Mouse (Mus musculus): Measurements from ENCODE around the gene Adad1. TPM values are rescaled to one million over a fixed set of nuclear protein-coding genes. Genes with fewer than 3 reads are reported as not detected.

The Adad1 gene
- polyA plus RNA-seq (2015; fragmentation: Nextera tagmentation; extraction: Ambion mirVana) = 1.1 and 1.9 TPM in 2 replicates

- H3K4me3 ChIP-seq = peak within 1 kb of the TSS; percentile 38
- H3K27ac ChIP-seq = no peak within 1 kb of the TSS
- peak within 1 kb of the TSS; percentile 57 for H3K4me2 ChIP-seq (replicated peaks)
- ATAC-seq (ENCODE audit: low FRiP score, low read depth) = no peak; the same call in 1 of the 2 replicates
- peaks cover 21% of the 10 kb centered on the region for H3K9me3 ChIP-seq
- H3K4me1 ChIP-seq = no peaks in the 10 kb centered on the region
- H3K9ac ChIP-seq = no peak within 1 kb of the TSS
- no peaks in the 10 kb centered on the region for H3K27me3 ChIP-seq
- no peaks in the 10 kb centered on the region for H3K36me3 ChIP-seq
- WGBS = 50% methylated on average over 39 of the region's 39 CpGs
These were observed at the start of gene Adad1 for GRCm38 (mm10) chr3:37063406-37063805. Gene Adad1 (plus strand): TSS chr3:37063527.

- Histone ChIP-seq H3K36me3 (peaks cover 48% of the 10 kb centered on the region), H3K27ac (no peak overlapping the region), H3K4me1 (no peaks in the 10 kb centered on the region), H3K9ac (no peak overlapping the region), H3K9me3 (no peaks in the 10 kb centered on the region), H3K27me3 (no peaks in the 10 kb centered on the region), H3K4me3 (no peak overlapping the region), H3K4me2 (replicated peaks) (no peak overlapping the region)
- 94% methylated on average over 2 of the region's 2 CpGs for WGBS
- no peak for ATAC-seq (ENCODE audit: low FRiP score, low read depth)
These were observed 25.3 kb upstream of the Adad1 start for GRCm38 (mm10) chr3:37037979-37038378.

- H3K4me1 ChIP-seq = no peaks in the 10 kb centered on the region
- H3K9me3 ChIP-seq = no peaks in the 10 kb centered on the region
- no peak for ATAC-seq (ENCODE audit: low FRiP score, low read depth)
- peaks cover 57% of the 10 kb centered on the region for H3K36me3 ChIP-seq
- H3K4me2 ChIP-seq (replicated peaks) = no peak overlapping the region
- no peaks in the 10 kb centered on the region for H3K27me3 ChIP-seq
- H3K27ac ChIP-seq = no peak overlapping the region
- no peak overlapping the region for H3K4me3 ChIP-seq
- H3K9ac ChIP-seq = no peak overlapping the region
These were observed 23.5 kb upstream of the Adad1 start for GRCm38 (mm10) chr3:37039811-37040210.

- Histone ChIP-seq H3K4me2 (replicated peaks) (no peak overlapping the region), H3K27me3 (no peaks in the 10 kb centered on the region), H3K9ac (no peak overlapping the region), H3K36me3 (peaks cover 22% of the 10 kb centered on the region), H3K27ac (no peak overlapping the region), H3K4me3 (no peak overlapping the region), H3K4me1 (no peaks in the 10 kb centered on the region), H3K9me3 (no peaks in the 10 kb centered on the region)
- no peak for ATAC-seq (ENCODE audit: low FRiP score, low read depth)
- 100% methylated on average over 1 of the region's 1 CpGs for WGBS
These were observed 11.8 kb upstream of the Adad1 start for GRCm38 (mm10) chr3:37051491-37051890.

GRCm38 (mm10) chr3:37073211-37073610 lies 9.9 kb downstream of the Adad1 start:
- no peak overlapping the region for H3K9ac ChIP-seq
- ATAC-seq (ENCODE audit: low FRiP score, low read depth) = no peak
- H3K4me2 ChIP-seq (replicated peaks) = no peak overlapping the region
- no peaks in the 10 kb centered on the region for H3K36me3 ChIP-seq
- H3K4me3 ChIP-seq = no peak overlapping the region
- H3K27ac ChIP-seq = no peak overlapping the region
- H3K27me3 ChIP-seq = no peaks in the 10 kb centered on the region
- H3K4me1 ChIP-seq = no peaks in the 10 kb centered on the region
- H3K9me3 ChIP-seq = peaks cover 6% of the 10 kb centered on the region

- no peak overlapping the region for H3K9ac ChIP-seq
- no peaks in the 10 kb centered on the region for H3K27me3 ChIP-seq
- H3K27ac ChIP-seq = no peak overlapping the region
- H3K9me3 ChIP-seq = no peaks in the 10 kb centered on the region
- ATAC-seq (ENCODE audit: low FRiP score, low read depth) = no peak
- no peaks in the 10 kb centered on the region for H3K4me1 ChIP-seq
- 71% methylated on average over 4 of the region's 4 CpGs for WGBS
- no peak overlapping the region for H3K4me2 ChIP-seq (replicated peaks)
- H3K4me3 ChIP-seq = no peak overlapping the region
- H3K36me3 ChIP-seq = no peaks in the 10 kb centered on the region
These were observed 21.5 kb downstream of the Adad1 start for GRCm38 (mm10) chr3:37084860-37085259.

- H3K4me1 ChIP-seq = no peaks in the 10 kb centered on the region
- H3K36me3 ChIP-seq = no peaks in the 10 kb centered on the region
- no peaks in the 10 kb centered on the region for H3K9me3 ChIP-seq
- no peaks in the 10 kb centered on the region for H3K27me3 ChIP-seq
- ATAC-seq (ENCODE audit: low FRiP score, low read depth) = no peak
- H3K4me2 ChIP-seq (replicated peaks) = no peak overlapping the region
- no peak overlapping the region for H3K4me3 ChIP-seq
- H3K9ac ChIP-seq = no peak overlapping the region
- H3K27ac ChIP-seq = no peak overlapping the region
These were observed 27.4 kb downstream of the Adad1 start for GRCm38 (mm10) chr3:37090721-37091120.

DNA sequence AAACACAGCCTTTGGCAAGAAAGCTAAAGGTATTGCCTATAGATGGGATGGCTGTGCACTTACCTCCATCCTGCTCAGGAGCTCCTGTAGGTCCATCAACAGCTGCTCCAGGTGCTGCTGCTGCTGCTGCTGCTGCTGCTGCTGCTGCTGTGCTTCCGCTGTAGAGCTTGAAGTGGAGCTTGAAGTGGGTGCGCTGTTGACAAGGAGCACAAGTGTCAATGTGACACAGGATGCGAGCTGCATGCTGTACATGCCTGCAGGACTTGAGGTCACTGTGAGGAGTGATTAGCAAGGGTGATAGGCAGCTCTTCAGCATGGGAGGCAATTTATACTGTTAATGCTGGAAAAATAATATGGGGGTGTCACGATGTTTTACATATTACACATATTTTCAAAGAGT lies 62.3 kb downstream of the Adad1 start, which contains the start of gene Il2:
TSS of gene Il2 (minus strand) at position 305 of the 400 bp plus-strand sequence.
- no peaks in the 10 kb centered on the region for H3K27me3 ChIP-seq
- H3K9ac ChIP-seq = no peak within 1 kb of the TSS
- H3K4me1 ChIP-seq = 0 out of 2 replicates have a peak, but pooled peaks cover 6% of the 10 kb centered on the region
- 87% methylated on average over 4 of the region's 4 CpGs for WGBS
- no peaks in the 10 kb centered on the region for H3K36me3 ChIP-seq
- no peak within 1 kb of the TSS for H3K4me3 ChIP-seq
- no peak within 1 kb of the TSS for H3K4me2 ChIP-seq (replicated peaks)
- no peak within 1 kb of the TSS for H3K27ac ChIP-seq
- no peaks in the 10 kb centered on the region for H3K9me3 ChIP-seq
- no peak for ATAC-seq (ENCODE audit: low FRiP score, low read depth)

- Histone ChIP-seq H3K27me3 (no peaks in the 10 kb centered on the region), H3K4me1 (0 out of 2 replicates have a peak, but pooled peaks cover 6% of the 10 kb centered on the region), H3K4me2 (replicated peaks) (no peak overlapping the region), H3K36me3 (no peaks in the 10 kb centered on the region), H3K9me3 (no peaks in the 10 kb centered on the region), H3K27ac (no peak overlapping the region), H3K4me3 (no peak overlapping the region), H3K9ac (no peak overlapping the region)
- whole genome bisulfite sequencing = 75% methylated on average over 4 of the region's 4 CpGs
- ATAC-seq (ENCODE audit: low FRiP score, low read depth) = no peak
These were observed 62.8 kb downstream of the Adad1 start for GRCm38 (mm10) chr3:37126162-37126561.

DNA sequence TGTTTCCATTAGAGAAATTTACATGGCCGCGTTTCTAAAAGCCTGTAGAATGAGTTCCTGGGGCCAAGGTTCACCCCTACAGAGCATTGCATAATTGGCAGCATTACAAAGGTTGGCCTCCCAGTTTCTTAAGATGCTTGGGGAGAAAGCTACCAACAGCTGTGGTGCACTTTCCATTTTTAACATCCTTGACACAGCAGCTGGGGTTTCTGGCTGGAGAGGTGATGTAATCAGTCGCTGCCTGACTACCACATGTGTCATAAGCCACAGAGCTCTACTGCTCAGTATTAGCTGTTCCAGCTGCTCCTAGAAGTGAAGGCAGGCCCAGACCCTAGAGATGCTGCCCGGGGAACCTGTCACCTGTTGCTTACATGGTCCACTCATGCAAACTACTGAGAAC lies 64.9 kb downstream of the Adad1 start:
- no peak overlapping the region for H3K9ac ChIP-seq
- 46% methylated on average over 4 of the region's 4 CpGs for whole genome bisulfite sequencing
- no peak overlapping the region for H3K27ac ChIP-seq
- no peak overlapping the region for H3K4me2 ChIP-seq (replicated peaks)
- 0 out of 2 replicates have a peak, but pooled peaks cover 6% of the 10 kb centered on the region for H3K4me1 ChIP-seq
- ATAC-seq (ENCODE audit: low FRiP score, low read depth) = peak; percentile 93
- no peak overlapping the region for H3K4me3 ChIP-seq
- H3K27me3 ChIP-seq = no peaks in the 10 kb centered on the region
- H3K9me3 ChIP-seq = no peaks in the 10 kb centered on the region
- no peaks in the 10 kb centered on the region for H3K36me3 ChIP-seq

- H3K9ac ChIP-seq = no peak overlapping the region
- H3K27me3 ChIP-seq = no peaks in the 10 kb centered on the region
- no peaks in the 10 kb centered on the region for H3K9me3 ChIP-seq
- no peak overlapping the region for H3K27ac ChIP-seq
- H3K36me3 ChIP-seq = no peaks in the 10 kb centered on the region
- H3K4me1 ChIP-seq = 0 out of 2 replicates have a peak, but pooled peaks cover 6% of the 10 kb centered on the region
- no peak overlapping the region for H3K4me2 ChIP-seq (replicated peaks)
- 61% methylated on average over 2 of the region's 2 CpGs for WGBS
- no peak overlapping the region for H3K4me3 ChIP-seq
- no peak for ATAC-seq (ENCODE audit: low FRiP score, low read depth)
These were observed 65.7 kb downstream of the Adad1 start for GRCm38 (mm10) chr3:37129063-37129462.

DNA sequence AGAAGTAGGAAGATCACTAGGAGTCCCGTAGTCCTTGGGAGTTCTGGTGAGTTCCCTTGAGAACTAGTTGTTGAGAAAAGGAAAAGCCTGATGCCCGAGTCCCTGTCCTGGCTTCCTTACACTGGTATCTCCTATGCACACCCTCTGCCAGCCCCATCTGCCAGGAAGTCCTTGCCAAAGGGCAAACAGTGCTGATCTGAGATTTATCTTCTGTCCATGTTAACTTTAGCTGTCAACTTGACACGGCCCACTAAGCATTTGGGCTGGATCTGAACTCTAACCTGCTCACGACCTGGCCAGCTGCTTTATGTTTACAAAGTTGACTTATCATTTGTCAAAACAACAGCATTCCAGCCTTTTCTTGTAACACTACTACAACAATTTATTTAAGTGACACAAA lies 73.9 kb downstream of the Adad1 start:
- Histone ChIP-seq H3K4me1 (no peaks in the 10 kb centered on the region), H3K4me3 (no peak overlapping the region), H3K27ac (no peak overlapping the region), H3K9ac (no peak overlapping the region), H3K4me2 (replicated peaks) (no peak overlapping the region), H3K9me3 (no peaks in the 10 kb centered on the region), H3K36me3 (no peaks in the 10 kb centered on the region), H3K27me3 (no peaks in the 10 kb centered on the region)
- 69% methylated on average over 4 of the region's 4 CpGs for WGBS
- no peak for ATAC-seq (ENCODE audit: low FRiP score, low read depth)

DNA sequence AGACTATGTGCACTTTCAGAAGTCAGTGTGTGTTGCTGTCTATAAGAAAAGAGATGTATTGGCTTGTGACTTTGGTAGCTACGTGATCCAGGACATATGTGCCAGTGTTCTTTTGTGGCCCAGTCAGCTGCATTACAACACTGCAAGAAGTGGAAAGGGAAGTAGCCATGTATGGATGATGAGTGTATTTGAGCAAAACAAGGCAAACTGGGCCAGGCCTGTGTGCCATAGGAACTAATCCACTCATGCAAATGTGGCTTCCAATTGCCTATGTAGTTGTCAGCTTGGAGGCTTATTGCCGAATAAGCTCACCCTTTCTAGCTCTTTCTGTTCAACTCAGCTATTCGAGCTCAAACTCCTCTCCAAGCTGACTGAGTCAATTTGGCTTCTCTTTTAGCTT lies 75.9 kb downstream of the Adad1 start:
- H3K4me3 ChIP-seq = no peak overlapping the region
- H3K9me3 ChIP-seq = no peaks in the 10 kb centered on the region
- no peak for ATAC-seq (ENCODE audit: low FRiP score, low read depth)
- no peak overlapping the region for H3K4me2 ChIP-seq (replicated peaks)
- no peaks in the 10 kb centered on the region for H3K36me3 ChIP-seq
- H3K27me3 ChIP-seq = no peaks in the 10 kb centered on the region
- no peaks in the 10 kb centered on the region for H3K4me1 ChIP-seq
- H3K27ac ChIP-seq = no peak overlapping the region
- 83% methylated on average over 3 of the region's 3 CpGs for WGBS
- H3K9ac ChIP-seq = no peak overlapping the region

Measured in limb, embryonic 13.5 days (tissue).